Mouse (Mus musculus) liver, postnatal 0 days (tissue): Measurements from ENCODE around the gene Bmp3. TPM values are rescaled to one million over a fixed set of nuclear protein-coding genes. Genes with fewer than 3 reads are reported as not detected.

Experiments used
- ATAC-seq: fragments of 200-750 bp; cut with Nextera tagmentation; 2 replicates; pipeline ENCODE4 v1.8.0; 2017; ENCODE audit warnings: mild to moderate bottlenecking, moderate library complexity
- DNase-seq: peaks from one replicate; pipeline ENCODE4 v3.0.0-alpha.2; 2016
- H3K27ac ChIP-seq: fragments of 300-500 bp; sonication (generic); 2 replicates; pipeline ENCODE4 v1.5.1; 2014; ENCODE audit warnings: antibody characterized with exemption, moderate library complexity, mild to moderate bottlenecking, low read depth
- H3K27me3 ChIP-seq: fragments of 300-500 bp; sonication (generic); 2 replicates; pipeline ENCODE4 v1.6.1; 2014; ENCODE audit warnings: low read length, control low read depth, mixed read lengths; ENCODE audit not compliant: insufficient read depth
- H3K36me3 ChIP-seq: fragments of 300-500 bp; sonication (generic); replicated peaks from 2 replicates; pipeline ENCODE4 v1.6.1; 2014; ENCODE audit warnings: mild to moderate bottlenecking, control low read depth, low read length, moderate library complexity, mixed read lengths; ENCODE audit not compliant: insufficient read depth
- H3K4me1 ChIP-seq: fragments of 300-500 bp; sonication (generic); 2 replicates; pipeline ENCODE4 v1.6.1; 2014; ENCODE audit warnings: antibody characterized with exemption, mild to moderate bottlenecking, control low read depth; ENCODE audit not compliant: insufficient read depth
- H3K4me2 ChIP-seq: fragments of 300-500 bp; sonication (generic); 2 replicates; pipeline ENCODE4 v1.6.1; 2014; ENCODE audit warnings: low read depth, mild to moderate bottlenecking, low read length, moderate library complexity, mixed read lengths
- H3K4me3 ChIP-seq: fragments of 300-500 bp; sonication (generic); 2 replicates; pipeline ENCODE4 v1.5.1; 2014; ENCODE audit warnings: low read depth, low read length
- H3K9ac ChIP-seq: fragments of 300-500 bp; sonication (generic); replicated peaks from 2 replicates; pipeline ENCODE4 v1.6.1; 2014; ENCODE audit warnings: mild to moderate bottlenecking, moderate library complexity
- H3K9me3 ChIP-seq: fragments of 300-500 bp; sonication (generic); 2 replicates; pipeline ENCODE4 v1.6.1; 2016; ENCODE audit warnings: mild to moderate bottlenecking, control low read depth, low read length, mixed read lengths
- CTCF ChIP-seq: sonication (generic); IDR thresholded peaks from 2 replicates; pipeline ENCODE4 v1.5.1; 2016; ENCODE audit warnings: antibody characterized with exemption, low read depth
- EP300 ChIP-seq: IDR thresholded peaks from 2 replicates; pipeline ENCODE4 v1.6.1; 2016; ENCODE audit warnings: antibody characterized with exemption, low read depth, mild to moderate bottlenecking
- WGBS: fragments of 180-500 bp; shearing (Covaris S2); extraction: QIAGEN DNeasy Blood & Tissue Kit; methylation state at CpG from one replicate; pipeline ENCODE4 v1.1.7; 2014; ENCODE audit not compliant: insufficient replicate concordance; 5-methylcytosine and 5-hydroxymethylcytosine counted together
- polyA plus RNA-seq: library from polyadenylated mRNA; unstranded; fragments of >200 nt; fragmentation: Nextera tagmentation; extraction: Ambion mirVana; gene quantifications from 2 replicates; pipeline ENCODE4 v1.2.1, GENCODE M21; 2015

The Bmp3 gene
- polyA plus RNA-seq, 1 experiment from 2014 or later, result not detected

DNA sequence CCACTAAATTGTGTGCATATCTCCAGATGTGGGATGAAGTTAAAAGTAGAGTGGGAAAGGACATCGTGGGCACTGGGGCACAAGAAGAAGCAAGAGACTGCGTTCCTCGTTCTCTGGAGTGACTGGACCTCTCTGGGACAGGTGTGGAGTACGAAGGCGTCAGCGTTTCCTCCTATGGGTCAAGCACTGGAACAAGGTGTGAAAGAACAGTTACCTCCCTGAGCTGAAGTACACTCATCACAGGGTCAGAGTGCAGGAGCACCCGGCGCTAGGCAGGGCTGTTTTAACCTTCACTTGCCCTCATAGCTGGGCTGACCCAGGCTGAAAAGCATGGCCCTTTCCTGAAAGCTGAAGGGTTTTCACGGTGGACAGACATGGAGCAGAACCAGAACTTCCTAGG is 20.5 kb upstream of the Bmp3 start:
- H3K4me3 ChIP-seq, result no peak overlapping the region
- H3K4me2 ChIP-seq, result no peak overlapping the region
- H3K9me3 ChIP-seq, result no peaks in the 10 kb centered on the region
- H3K27ac ChIP-seq, result no peak overlapping the region
- H3K9ac ChIP-seq, result no peak overlapping the region
- H3K36me3 ChIP-seq, result no peaks in the 10 kb centered on the region
- H3K27me3 ChIP-seq, result no peaks in the 10 kb centered on the region
- DNase-seq (no peak), ATAC-seq (no peak)
- TF ChIP-seq EP300 (no peak), CTCF (no peak)
- 73% methylated on average over 9 of the region's 9 CpGs for WGBS
- H3K4me1 ChIP-seq, result no peaks in the 10 kb centered on the region

DNA sequence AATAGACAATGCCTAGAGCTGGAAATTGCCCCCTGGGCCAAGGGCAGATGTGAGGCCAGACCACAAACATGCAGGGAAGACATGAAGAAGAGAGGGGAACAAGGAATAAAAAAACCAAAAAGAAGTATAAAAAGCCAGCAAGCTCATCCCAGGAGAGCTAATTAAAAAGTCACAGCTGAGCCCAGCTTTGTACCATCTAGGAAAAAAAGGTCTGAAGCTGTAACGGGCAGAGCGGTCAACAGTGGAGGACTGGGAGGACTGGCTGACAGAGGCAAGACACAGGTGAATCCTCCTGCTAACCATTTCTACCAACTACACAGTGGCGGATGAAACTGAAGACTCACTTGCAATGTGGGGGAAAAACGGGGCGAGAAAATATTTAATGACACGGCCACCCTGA is 19.9 kb upstream of the Bmp3 start:
- Histone ChIP-seq H3K27me3 (no peaks in the 10 kb centered on the region), H3K9ac (no peak overlapping the region), H3K9me3 (no peaks in the 10 kb centered on the region), H3K4me3 (no peak overlapping the region), H3K4me2 (no peak overlapping the region), H3K36me3 (no peaks in the 10 kb centered on the region), H3K4me1 (no peaks in the 10 kb centered on the region), H3K27ac (no peak overlapping the region)
- ATAC-seq (no peak), DNase-seq (no peak)
- TF ChIP-seq EP300, result no peak
- 78% methylated on average over 6 of the region's 6 CpGs for whole genome bisulfite sequencing

DNA sequence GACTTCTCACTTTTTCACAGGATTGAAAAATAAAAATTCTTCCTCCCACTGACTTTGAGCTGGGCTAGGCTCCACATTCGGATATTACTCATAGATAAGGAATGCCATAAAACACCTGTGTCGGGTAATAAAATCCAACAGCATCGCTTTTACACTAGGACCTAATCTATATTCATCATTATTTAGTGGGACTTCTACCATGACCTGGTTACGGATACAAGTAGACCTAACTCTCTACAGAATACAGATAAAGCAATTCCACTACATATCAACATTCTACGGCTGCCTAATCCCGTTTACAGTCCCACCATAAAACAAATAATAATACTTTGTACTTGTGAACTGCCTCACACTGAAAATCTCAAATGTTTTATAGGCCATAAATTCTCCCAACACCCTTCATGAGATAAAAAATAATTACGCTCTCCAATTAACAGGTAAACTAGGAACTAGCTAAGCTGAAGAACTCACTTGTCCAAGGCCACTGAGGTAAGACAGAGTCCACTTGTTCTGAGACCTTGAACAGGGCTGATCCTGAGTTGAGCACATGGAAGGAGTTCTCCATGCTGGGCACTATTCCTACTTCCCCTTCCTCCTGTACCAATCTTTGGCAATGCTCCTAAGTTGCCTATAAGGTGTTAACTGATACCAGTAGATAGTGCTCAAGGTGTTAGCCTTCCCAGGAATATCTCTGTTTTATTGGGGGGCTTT is 11.5 kb upstream of the Bmp3 start:
- TF ChIP-seq CTCF (no peak), EP300 (no peak)
- no peak overlapping the region for H3K27ac ChIP-seq
- no peaks in the 10 kb centered on the region for H3K27me3 ChIP-seq
- no peak overlapping the region for H3K4me2 ChIP-seq
- no peaks in the 10 kb centered on the region for H3K36me3 ChIP-seq
- DNase-seq (no peak), ATAC-seq (no peak)
- no peak overlapping the region for H3K9ac ChIP-seq
- WGBS, result 72% methylated on average over 7 of the region's 7 CpGs
- H3K4me3 ChIP-seq, result no peak overlapping the region
- H3K4me1 ChIP-seq, result no peaks in the 10 kb centered on the region
- no peaks in the 10 kb centered on the region for H3K9me3 ChIP-seq

DNA sequence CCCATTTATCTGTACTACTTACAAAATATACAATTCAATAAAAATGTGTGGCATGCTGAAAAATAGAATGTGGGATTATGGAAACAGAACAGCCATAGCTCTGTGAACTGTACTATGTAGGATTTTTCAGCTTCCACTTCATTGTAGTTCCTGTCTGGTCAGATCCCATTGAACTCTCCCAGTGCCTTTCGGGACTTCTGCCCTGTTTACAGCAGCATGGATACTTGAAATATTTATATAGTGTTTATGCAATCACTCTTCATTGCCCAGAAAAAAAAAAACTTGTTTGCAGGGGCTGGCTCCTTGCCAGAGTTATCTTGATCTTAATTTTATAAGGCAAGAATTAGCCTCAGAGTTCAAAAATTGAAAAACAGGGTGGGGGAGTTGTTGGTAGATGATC is 9.6 kb upstream of the Bmp3 start:
- Histone ChIP-seq H3K36me3 (no peaks in the 10 kb centered on the region), H3K4me2 (no peak overlapping the region), H3K4me3 (no peak overlapping the region), H3K9me3 (no peaks in the 10 kb centered on the region), H3K27me3 (no peaks in the 10 kb centered on the region), H3K9ac (no peak overlapping the region), H3K4me1 (no peaks in the 10 kb centered on the region), H3K27ac (no peak overlapping the region)
- DNase-seq (no peak), ATAC-seq (no peak)
- TF ChIP-seq EP300, result no peak
- no peak for TF ChIP-seq CTCF
- WGBS, result 51% methylated on average over 1 of the region's 1 CpGs

DNA sequence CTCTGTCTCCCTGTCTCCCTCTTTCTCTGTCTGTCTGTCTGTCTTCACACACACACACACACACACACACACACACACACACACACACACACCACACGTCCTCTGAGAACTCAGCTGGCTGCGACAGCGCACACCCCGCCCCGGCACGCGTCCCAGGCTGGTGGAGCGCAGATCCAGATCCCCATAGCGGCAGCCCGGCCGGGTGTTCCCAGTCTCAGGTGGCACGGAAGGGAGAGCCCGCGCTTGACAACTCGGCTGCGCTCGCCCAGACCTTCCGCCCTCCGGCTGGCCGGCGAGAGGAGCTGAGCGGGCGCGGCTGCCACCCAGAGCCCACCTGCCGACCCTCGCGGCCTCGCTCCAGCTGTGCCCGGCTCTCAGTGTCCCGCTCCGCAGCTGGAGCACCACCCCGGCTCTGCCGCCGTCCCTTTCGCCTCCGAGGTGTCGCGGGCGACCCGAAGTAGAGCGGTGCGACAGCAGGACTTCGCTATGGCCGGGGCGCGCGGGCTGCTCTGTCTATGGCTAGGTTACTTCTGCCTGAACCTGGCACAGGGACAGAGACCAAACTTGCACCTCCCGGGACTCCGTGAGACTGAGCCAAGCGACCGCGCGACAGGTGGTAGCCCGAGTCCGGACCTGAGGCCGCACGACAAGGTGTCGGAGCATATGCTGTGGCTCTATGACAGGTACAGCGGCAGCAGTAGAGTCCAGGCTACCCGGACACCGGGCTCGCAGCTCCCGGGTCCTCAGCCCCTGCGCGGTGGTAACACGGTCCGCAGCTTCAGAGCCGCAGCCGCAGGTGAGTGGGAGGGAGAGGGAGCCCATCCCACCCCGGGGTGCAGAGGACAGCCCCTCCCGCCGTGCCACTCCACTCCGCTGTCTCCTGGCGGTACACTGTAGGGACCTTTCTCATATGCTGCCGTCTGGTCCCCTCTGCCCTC is 681 bp downstream of the Bmp3 start:
- Histone ChIP-seq H3K27me3 (peaks cover 41% of the 10 kb centered on the region), H3K4me3 (peak overlapping the region; percentile 34), H3K27ac (no peak overlapping the region), H3K36me3 (no peaks in the 10 kb centered on the region), H3K4me2 (peak overlapping the region; percentile 58), H3K9me3 (no peaks in the 10 kb centered on the region), H3K9ac (no peak overlapping the region), H3K4me1 (no peaks in the 10 kb centered on the region)
- DNase-seq, result no peak
- no peak for ATAC-seq
- TF ChIP-seq CTCF, result no peak
- no peak for TF ChIP-seq EP300
- WGBS, result 2% methylated on average over 70 of the region's 75 CpGs

DNA sequence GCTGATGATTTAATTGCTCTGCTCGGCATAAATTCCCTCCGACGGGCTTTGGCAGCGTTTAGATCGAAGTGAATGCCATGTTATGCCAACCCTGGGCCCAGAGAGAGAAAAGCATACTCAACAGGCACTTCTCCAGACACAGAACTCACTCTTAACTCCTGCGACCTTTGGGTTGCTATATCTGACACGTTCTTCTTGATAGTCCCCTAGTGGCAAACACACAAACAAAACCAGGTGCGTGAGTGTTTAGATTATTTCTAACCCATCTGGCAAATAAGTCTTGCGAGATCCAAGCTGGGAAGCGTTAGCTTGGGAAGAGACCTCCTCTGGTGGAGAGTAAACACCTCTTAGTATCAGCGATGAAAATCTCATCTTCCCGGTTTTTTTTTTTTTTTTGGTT is 1.5 kb downstream of the Bmp3 start:
- Histone ChIP-seq H3K9me3 (no peaks in the 10 kb centered on the region), H3K4me2 (no peak overlapping the region)
- DNase-seq, result no peak

More for the DNA sequence above, 1.5 kb downstream of the Bmp3 start:
- Histone ChIP-seq H3K27ac (no peak overlapping the region), H3K36me3 (no peaks in the 10 kb centered on the region), H3K4me1 (no peaks in the 10 kb centered on the region), H3K4me3 (no peak overlapping the region), H3K9ac (no peak overlapping the region), H3K27me3 (peaks cover 41% of the 10 kb centered on the region)
- TF ChIP-seq EP300, result no peak
- no peak for TF ChIP-seq CTCF
- no peak for ATAC-seq
- 8% methylated on average over 12 of the region's 12 CpGs for WGBS
